Mouse (Mus musculus): Measurements from ENCODE around the gene Ifnl3. TPM values are rescaled to one million over a fixed set of nuclear protein-coding genes. Genes with fewer than 3 reads are reported as not detected.
"Not testable (repeated sequence)": the region's sequence is repeated elsewhere in the genome, so short reads cannot be mapped to it uniquely, and the experiment has no call there.

The Ifnl3 gene
- polyA plus RNA-seq, 1 experiment from 2014 or later: not detected

DNA sequence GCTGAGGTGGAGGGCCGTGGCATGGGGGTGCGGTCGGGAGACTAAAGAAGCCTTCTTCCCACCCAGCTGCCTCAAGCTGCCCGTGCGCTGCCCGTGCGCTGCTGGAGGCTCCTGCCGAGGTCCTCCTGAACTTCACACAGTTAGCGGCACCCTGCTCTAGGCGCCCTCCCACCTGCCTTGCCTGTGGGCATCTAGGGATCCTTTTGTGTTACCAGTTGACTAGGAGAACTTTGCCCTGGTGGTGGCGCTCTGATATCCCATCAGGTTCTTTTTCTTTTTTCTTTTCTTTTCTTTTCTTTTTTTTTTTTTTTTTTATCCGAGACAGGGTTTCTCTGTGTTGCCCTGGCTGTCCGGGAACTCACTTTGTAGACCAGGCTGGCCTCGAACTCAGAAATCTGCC is 31.7 kb upstream of the Ifnl3 start:
- no peak; the same call in 1 of the 2 replicates for ATAC-seq (replicated peaks; ENCODE audit: insufficient number of reproducible peaks, low FRiP score, low TSS enrichment, low read depth)
- Histone ChIP-seq H3K9ac (replicated peaks; ENCODE audit: low read length) (no peak overlapping the region), H3K4me3 (ENCODE audit: low read depth, low read length) (no peak overlapping the region), H3K27me3 (ENCODE audit: control insufficient read depth, insufficient read depth, low read length) (no peaks in the 10 kb centered on the region), H3K9me3 (replicated peaks; ENCODE audit: control insufficient read depth, low read length) (no peaks in the 10 kb centered on the region), H3K4me2 (ENCODE audit: low read depth, low read length) (0 out of 2 replicates have a peak overlapping the region, but pooled peaks have one; percentile 13), H3K27ac (replicated peaks; ENCODE audit: low read depth, low read length) (no peak overlapping the region), H3K4me1 (ENCODE audit: control insufficient read depth, insufficient read depth, low read length) (peaks cover 3% of the 10 kb centered on the region), H3K36me3 (replicated peaks; ENCODE audit: control insufficient read depth, insufficient read depth, low read depth, low read length) (no peaks in the 10 kb centered on the region)
- 28% methylated on average over 13 of the region's 14 CpGs for WGBS
- no peak for DNase-seq (ENCODE audit: low spot score)

DNA sequence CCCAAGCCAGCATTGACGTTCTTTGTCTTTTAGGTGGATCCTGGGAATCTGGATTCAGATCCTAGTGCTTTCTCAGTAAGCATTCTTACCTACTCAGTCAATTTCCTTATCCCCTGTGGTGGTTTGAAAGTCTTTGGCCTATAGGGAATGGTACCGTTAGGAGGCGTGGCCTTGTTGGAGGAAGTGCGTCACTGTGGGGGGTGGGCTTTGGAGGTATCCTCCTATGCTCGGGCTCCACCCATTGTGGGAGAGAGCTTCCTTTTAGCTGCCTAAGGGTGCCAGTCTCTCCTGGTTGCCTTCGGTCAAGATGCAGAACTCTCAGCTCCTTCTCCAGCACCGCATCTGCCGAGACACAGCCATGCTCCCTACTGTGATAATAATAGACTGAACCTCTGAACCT is 30.3 kb upstream of the Ifnl3 start:
- H3K4me1 ChIP-seq (ENCODE audit: control insufficient read depth, insufficient read depth, low read length): peaks cover 3% of the 10 kb centered on the region
- no peaks in the 10 kb centered on the region for H3K36me3 ChIP-seq (replicated peaks; ENCODE audit: control insufficient read depth, insufficient read depth, low read depth, low read length)
- no peak for DNase-seq (ENCODE audit: low spot score)
- no peak overlapping the region for H3K4me3 ChIP-seq (ENCODE audit: low read depth, low read length)
- 74% methylated on average over 8 of the region's 8 CpGs for WGBS
- H3K9ac ChIP-seq (replicated peaks; ENCODE audit: low read length): no peak overlapping the region
- no peaks in the 10 kb centered on the region for H3K27me3 ChIP-seq (ENCODE audit: control insufficient read depth, insufficient read depth, low read length)
- no peak for ATAC-seq (replicated peaks; ENCODE audit: insufficient number of reproducible peaks, low FRiP score, low TSS enrichment, low read depth)
- H3K27ac ChIP-seq (replicated peaks; ENCODE audit: low read depth, low read length): no peak overlapping the region
- H3K9me3 ChIP-seq (replicated peaks; ENCODE audit: control insufficient read depth, low read length): no peaks in the 10 kb centered on the region
- no peak overlapping the region for H3K4me2 ChIP-seq (ENCODE audit: low read depth, low read length)

DNA sequence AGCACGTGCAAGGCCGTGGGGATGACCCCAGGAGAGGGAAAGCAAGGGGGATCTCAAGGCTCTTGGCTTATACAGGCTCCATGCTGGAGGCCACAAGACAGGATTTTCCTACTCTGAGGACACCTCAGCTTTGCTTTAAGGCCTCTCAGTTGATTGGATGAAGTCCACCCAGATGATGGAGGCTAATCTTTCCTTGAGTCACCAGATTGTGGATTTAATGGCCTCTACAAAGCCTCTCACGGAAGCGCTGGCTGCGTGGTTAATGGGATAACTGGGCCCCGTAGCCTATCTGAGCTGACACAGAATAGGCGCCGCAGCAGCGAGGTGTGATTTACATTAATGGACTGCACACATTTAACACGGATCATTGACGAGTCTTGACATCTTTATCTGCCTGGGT is 27.2 kb upstream of the Ifnl3 start:
- DNase-seq (ENCODE audit: low spot score): no peak
- no peaks in the 10 kb centered on the region for H3K9me3 ChIP-seq (replicated peaks; ENCODE audit: control insufficient read depth, low read length)
- H3K9ac ChIP-seq (replicated peaks; ENCODE audit: low read length): no peak overlapping the region
- H3K4me3 ChIP-seq (ENCODE audit: low read depth, low read length): no peak overlapping the region
- WGBS: 89% methylated on average over 11 of the region's 11 CpGs
- H3K27ac ChIP-seq (replicated peaks; ENCODE audit: low read depth, low read length): no peak overlapping the region
- H3K4me2 ChIP-seq (ENCODE audit: low read depth, low read length): no peak overlapping the region
- no peaks in the 10 kb centered on the region for H3K4me1 ChIP-seq (ENCODE audit: control insufficient read depth, insufficient read depth, low read length)
- H3K36me3 ChIP-seq (replicated peaks; ENCODE audit: control insufficient read depth, insufficient read depth, low read depth, low read length): no peaks in the 10 kb centered on the region
- no peak for ATAC-seq (replicated peaks; ENCODE audit: insufficient number of reproducible peaks, low FRiP score, low TSS enrichment, low read depth)
- no peaks in the 10 kb centered on the region for H3K27me3 ChIP-seq (ENCODE audit: control insufficient read depth, insufficient read depth, low read length)

GRCm38 (mm10) chr7:28505585-28505984 is 17.1 kb upstream of the Ifnl3 start:
- no peaks in the 10 kb centered on the region for H3K9me3 ChIP-seq (replicated peaks; ENCODE audit: control insufficient read depth, low read length)
- H3K9ac ChIP-seq (replicated peaks; ENCODE audit: low read length): no peak overlapping the region
- H3K4me1 ChIP-seq (ENCODE audit: control insufficient read depth, insufficient read depth, low read length): no peaks in the 10 kb centered on the region
- no peak overlapping the region for H3K4me3 ChIP-seq (ENCODE audit: low read depth, low read length)
- no peak overlapping the region for H3K27ac ChIP-seq (replicated peaks; ENCODE audit: low read depth, low read length)
- DNase-seq (ENCODE audit: low spot score) (peak; percentile 76), ATAC-seq (replicated peaks; ENCODE audit: insufficient number of reproducible peaks, low FRiP score, low TSS enrichment, low read depth) (no peak)
- H3K36me3 ChIP-seq (replicated peaks; ENCODE audit: control insufficient read depth, insufficient read depth, low read depth, low read length): no peaks in the 10 kb centered on the region
- WGBS: 7% methylated on average over 5 of the region's 5 CpGs
- no peak overlapping the region for H3K4me2 ChIP-seq (ENCODE audit: low read depth, low read length)
- H3K27me3 ChIP-seq (ENCODE audit: control insufficient read depth, insufficient read depth, low read length): no peaks in the 10 kb centered on the region

DNA sequence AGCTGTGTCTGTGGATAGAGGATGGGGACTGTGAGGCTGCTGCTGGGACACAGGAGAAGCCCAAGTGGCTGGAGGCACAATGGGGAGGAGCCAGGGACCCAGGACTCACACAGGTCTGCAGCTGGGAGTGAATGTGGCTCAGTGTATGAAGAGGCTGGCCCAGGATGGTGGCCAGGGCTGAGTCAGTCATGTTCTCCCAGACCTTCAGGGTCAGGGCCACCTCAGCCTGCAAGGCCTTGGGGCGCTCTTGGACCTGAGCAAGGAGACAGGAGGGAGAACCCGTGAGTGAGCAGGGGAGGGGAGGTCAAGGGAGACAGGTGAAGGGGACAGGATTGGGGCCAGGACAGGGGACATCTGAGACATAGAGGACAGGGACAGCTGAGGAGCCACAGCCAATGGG is 13.5 kb upstream of the Ifnl3 start:
- not testable (repeated sequence) for H3K4me3 ChIP-seq (ENCODE audit: low read depth, low read length); H3K27ac ChIP-seq (replicated peaks; ENCODE audit: low read depth, low read length); H3K9ac ChIP-seq (replicated peaks; ENCODE audit: low read length); H3K4me1 ChIP-seq (ENCODE audit: control insufficient read depth, insufficient read depth, low read length); H3K36me3 ChIP-seq (replicated peaks; ENCODE audit: control insufficient read depth, insufficient read depth, low read depth, low read length); H3K4me2 ChIP-seq (ENCODE audit: low read depth, low read length); ATAC-seq (replicated peaks; ENCODE audit: insufficient number of reproducible peaks, low FRiP score, low TSS enrichment, low read depth); DNase-seq (ENCODE audit: low spot score); H3K27me3 ChIP-seq (ENCODE audit: control insufficient read depth, insufficient read depth, low read length); H3K9me3 ChIP-seq (replicated peaks; ENCODE audit: control insufficient read depth, low read length)
- WGBS: no CpG with 5 or more reads among the region's 2 CpGs

DNA sequence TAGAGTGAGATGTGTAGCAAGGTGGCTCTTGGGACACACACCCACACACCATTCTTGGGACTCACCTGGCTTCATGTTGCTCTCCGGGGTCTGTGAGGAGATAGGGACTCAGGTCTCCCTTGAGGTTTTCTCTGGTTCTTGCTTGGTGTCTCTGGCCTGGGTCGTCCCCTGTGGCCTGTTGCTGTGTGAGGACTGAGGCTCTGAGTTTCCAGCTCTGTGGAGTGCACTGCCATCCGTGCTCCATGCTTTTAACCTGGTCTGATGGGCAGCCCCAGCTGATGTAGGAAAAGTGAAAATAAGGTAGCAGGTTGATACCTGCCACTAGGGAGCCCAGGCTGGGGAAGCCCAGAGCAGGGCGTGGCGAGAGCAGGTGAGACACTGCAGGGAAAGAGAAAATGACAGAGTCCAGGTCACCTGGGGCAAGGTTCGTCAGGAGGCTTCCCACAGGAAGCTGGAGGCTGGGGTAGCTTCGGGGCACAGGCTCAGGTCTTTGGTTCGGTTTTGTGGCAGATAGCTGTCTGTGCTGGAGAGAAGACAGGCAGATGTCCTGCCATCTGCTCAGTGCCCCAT is 12.1 kb upstream of the Ifnl3 start, which contains the start of gene Ifnl2:
Gene Ifnl2 (minus strand): TSS at position 51 of the 570 bp plus-strand sequence.
- not testable (repeated sequence) for H3K4me2 ChIP-seq (ENCODE audit: low read depth, low read length); H3K9me3 ChIP-seq (replicated peaks; ENCODE audit: control insufficient read depth, low read length); H3K9ac ChIP-seq (replicated peaks; ENCODE audit: low read length); H3K4me1 ChIP-seq (ENCODE audit: control insufficient read depth, insufficient read depth, low read length); H3K27ac ChIP-seq (replicated peaks; ENCODE audit: low read depth, low read length); H3K4me3 ChIP-seq (ENCODE audit: low read depth, low read length); H3K36me3 ChIP-seq (replicated peaks; ENCODE audit: control insufficient read depth, insufficient read depth, low read depth, low read length); H3K27me3 ChIP-seq (ENCODE audit: control insufficient read depth, insufficient read depth, low read length); ATAC-seq (replicated peaks; ENCODE audit: insufficient number of reproducible peaks, low FRiP score, low TSS enrichment, low read depth); DNase-seq (ENCODE audit: low spot score)
- 69% methylated on average over 8 of the region's 8 CpGs for WGBS

- WGBS: 75% methylated on average over 8 of the region's 8 CpGs
- Histone ChIP-seq H3K4me2 (ENCODE audit: low read depth, low read length) (no peak overlapping the region), H3K9ac (replicated peaks; ENCODE audit: low read length) (no peak overlapping the region), H3K27ac (replicated peaks; ENCODE audit: low read depth, low read length) (no peak overlapping the region), H3K4me1 (ENCODE audit: control insufficient read depth, insufficient read depth, low read length) (no peaks in the 10 kb centered on the region), H3K9me3 (replicated peaks; ENCODE audit: control insufficient read depth, low read length) (no peaks in the 10 kb centered on the region), H3K27me3 (ENCODE audit: control insufficient read depth, insufficient read depth, low read length) (no peaks in the 10 kb centered on the region), H3K4me3 (ENCODE audit: low read depth, low read length) (no peak overlapping the region), H3K36me3 (replicated peaks; ENCODE audit: control insufficient read depth, insufficient read depth, low read depth, low read length) (no peaks in the 10 kb centered on the region)
- ATAC-seq (replicated peaks; ENCODE audit: insufficient number of reproducible peaks, low FRiP score, low TSS enrichment, low read depth): no peak
- no peak for DNase-seq (ENCODE audit: low spot score)
Observed at GRCm38 (mm10) chr7:28511441-28511840, 11.2 kb upstream of the Ifnl3 start.

- peak; percentile 70; the same call in 1 of the 2 replicates for ATAC-seq (replicated peaks; ENCODE audit: insufficient number of reproducible peaks, low FRiP score, low TSS enrichment, low read depth)
- H3K4me3 ChIP-seq (ENCODE audit: low read depth, low read length): no peak overlapping the region
- no peaks in the 10 kb centered on the region for H3K27me3 ChIP-seq (ENCODE audit: control insufficient read depth, insufficient read depth, low read length)
- H3K4me1 ChIP-seq (ENCODE audit: control insufficient read depth, insufficient read depth, low read length): no peaks in the 10 kb centered on the region
- no peak overlapping the region; the same call in 1 of the 2 replicates for H3K9ac ChIP-seq (replicated peaks; ENCODE audit: low read length)
- peak; percentile 83 for DNase-seq (ENCODE audit: low spot score)
- H3K9me3 ChIP-seq (replicated peaks; ENCODE audit: control insufficient read depth, low read length): no peaks in the 10 kb centered on the region
- no peak overlapping the region for H3K4me2 ChIP-seq (ENCODE audit: low read depth, low read length)
- H3K36me3 ChIP-seq (replicated peaks; ENCODE audit: control insufficient read depth, insufficient read depth, low read depth, low read length): no peaks in the 10 kb centered on the region
- H3K27ac ChIP-seq (replicated peaks; ENCODE audit: low read depth, low read length): no peak overlapping the region
- 7% methylated on average over 19 of the region's 19 CpGs for WGBS
Observed at GRCm38 (mm10) chr7:28527922-28528719, 5.5 kb downstream of the Ifnl3 start.

Data from embryonic facial prominence, embryonic 11.5 days (tissue).